Mouse (Mus musculus) intestine, embryonic 16.5 days (tissue): ENCODE results near the gene Pax8. TPM values are rescaled to one million over a fixed set of nuclear protein-coding genes. Genes with fewer than 3 reads are reported as not detected.

ENCODE experiments used
- ATAC-seq: fragments of 200-750 bp; cut with Nextera tagmentation; 2 replicates; pipeline ENCODE4 v1.8.0; 2017; ENCODE audit warnings: moderate TSS enrichment, moderate library complexity
- H3K27ac ChIP-seq: fragments of 300-500 bp; sonication (generic); 2 replicates; pipeline ENCODE4 v1.5.1; 2014; ENCODE audit warnings: mild to moderate bottlenecking, low read length
- H3K27me3 ChIP-seq: fragments of 300-500 bp; sonication (generic); replicated peaks from 2 replicates; pipeline ENCODE4 v1.6.1; 2014; ENCODE audit warnings: low read length, control low read depth, mixed read lengths; ENCODE audit not compliant: control insufficient read depth, insufficient read depth
- H3K36me3 ChIP-seq: fragments of 300-500 bp; sonication (generic); 2 replicates; pipeline ENCODE4 v1.6.1; 2014; ENCODE audit warnings: low read length, control low read depth; ENCODE audit not compliant: control insufficient read depth, insufficient read depth
- H3K4me1 ChIP-seq: fragments of 300-500 bp; sonication (generic); 2 replicates; pipeline ENCODE4 v1.6.1; 2014; ENCODE audit warnings: low read length, control low read depth, mixed read lengths; ENCODE audit not compliant: control insufficient read depth, insufficient read depth
- H3K4me2 ChIP-seq: fragments of 300-500 bp; sonication (generic); 2 replicates; pipeline ENCODE4 v1.6.1; 2014; ENCODE audit warnings: low read depth, low read length, control low read depth
- H3K4me3 ChIP-seq: fragments of 300-500 bp; sonication (generic); 2 replicates; pipeline ENCODE4 v1.5.1; 2014; ENCODE audit warnings: mild to moderate bottlenecking, low read length
- H3K9ac ChIP-seq: fragments of 300-500 bp; sonication (generic); 2 replicates; pipeline ENCODE4 v1.6.1; 2014; ENCODE audit warnings: low read depth, low read length
- H3K9me3 ChIP-seq: fragments of 300-500 bp; sonication (generic); 2 replicates; pipeline ENCODE4 v1.6.1; 2016; ENCODE audit warnings: low read length, control low read depth; ENCODE audit not compliant: control insufficient read depth
- WGBS: fragments of 180-500 bp; shearing (Covaris S2); extraction: QIAGEN DNeasy Blood & Tissue Kit; methylation state at CpG from one replicate; pipeline ENCODE4 v1.1.7; 2014; 5-methylcytosine and 5-hydroxymethylcytosine counted together
- polyA plus RNA-seq: library from polyadenylated mRNA; unstranded; fragments of >200 nt; fragmentation: Nextera tagmentation; extraction: Ambion mirVana; gene quantifications from 2 replicates; pipeline ENCODE4 v1.2.1, GENCODE M21; 2015

Pax8 gene
- 0.92 and 0.99 TPM in 2 replicates for polyA plus RNA-seq

- no peaks in the 10 kb centered on the region for H3K36me3 ChIP-seq
- no peak for ATAC-seq
- no peak within 1 kb of the TSS for H3K4me3 ChIP-seq
- no peaks in the 10 kb centered on the region for H3K9me3 ChIP-seq
- H3K27ac ChIP-seq, result no peak within 1 kb of the TSS
- H3K27me3 ChIP-seq, result peaks cover 42% of the 10 kb centered on the region
- no peak within 1 kb of the TSS for H3K4me2 ChIP-seq
- WGBS, result 50% methylated on average over 9 of the region's 9 CpGs
- H3K4me1 ChIP-seq, result peaks cover 24% of the 10 kb centered on the region
- H3K9ac ChIP-seq, result no peak within 1 kb of the TSS
Observed at GRCm38 (mm10) chr2:24475420-24475819, at the start of gene Pax8. Pax8 (minus strand) TSS chr2:24475599.

- H3K27me3 ChIP-seq, result no peaks in the 10 kb centered on the region
- peak; percentile 86 for ATAC-seq
- no peaks in the 10 kb centered on the region for H3K36me3 ChIP-seq
- H3K4me2 ChIP-seq, result peak overlapping the region; percentile 92
- 1% methylated on average over 33 of the region's 33 CpGs for WGBS
- H3K9me3 ChIP-seq, result no peaks in the 10 kb centered on the region
- H3K4me3 ChIP-seq, result peak overlapping the region; percentile 57
- H3K4me1 ChIP-seq, result peaks cover 19% of the 10 kb centered on the region
- peak overlapping the region; percentile 68 for H3K27ac ChIP-seq
- H3K9ac ChIP-seq, result peak overlapping the region; percentile 66
Observed at GRCm38 (mm10) chr2:24521430-24522226, 46.2 kb upstream of the Pax8 start.

GRCm38 (mm10) chr2:24520576-24521272, 45.3 kb upstream of the Pax8 start:
- 0 out of 2 replicates have a peak, but pooled peaks have one; percentile 31 for ATAC-seq

GRCm38 (mm10) chr2:24516946-24517345, 41.5 kb upstream of the Pax8 start:
- Histone ChIP-seq H3K4me1 (peaks cover 14% of the 10 kb centered on the region), H3K9ac (no peak overlapping the region), H3K4me3 (no peak overlapping the region), H3K27ac (no peak overlapping the region), H3K9me3 (no peaks in the 10 kb centered on the region), H3K36me3 (no peaks in the 10 kb centered on the region), H3K4me2 (no peak overlapping the region), H3K27me3 (no peaks in the 10 kb centered on the region)
- 70% methylated on average over 3 of the region's 3 CpGs for WGBS
- no peak for ATAC-seq

More at GRCm38 (mm10) chr2:24520576-24521272, 45.3 kb upstream of the Pax8 start:
- Histone ChIP-seq H3K9ac (peak overlapping the region; percentile 25; the same call in 1 of the 2 replicates), H3K9me3 (no peaks in the 10 kb centered on the region), H3K36me3 (no peaks in the 10 kb centered on the region), H3K4me3 (peak overlapping the region; percentile 57), H3K4me2 (peak overlapping the region; percentile 92), H3K4me1 (peaks cover 19% of the 10 kb centered on the region), H3K27ac (no peak overlapping the region; the same call in 1 of the 2 replicates), H3K27me3 (no peaks in the 10 kb centered on the region)
- 27% methylated on average over 9 of the region's 9 CpGs for WGBS

- WGBS, result 90% methylated on average over 3 of the region's 3 CpGs
Observed at GRCm38 (mm10) chr2:24507359-24507758, 32.0 kb upstream of the Pax8 start.

DNA sequence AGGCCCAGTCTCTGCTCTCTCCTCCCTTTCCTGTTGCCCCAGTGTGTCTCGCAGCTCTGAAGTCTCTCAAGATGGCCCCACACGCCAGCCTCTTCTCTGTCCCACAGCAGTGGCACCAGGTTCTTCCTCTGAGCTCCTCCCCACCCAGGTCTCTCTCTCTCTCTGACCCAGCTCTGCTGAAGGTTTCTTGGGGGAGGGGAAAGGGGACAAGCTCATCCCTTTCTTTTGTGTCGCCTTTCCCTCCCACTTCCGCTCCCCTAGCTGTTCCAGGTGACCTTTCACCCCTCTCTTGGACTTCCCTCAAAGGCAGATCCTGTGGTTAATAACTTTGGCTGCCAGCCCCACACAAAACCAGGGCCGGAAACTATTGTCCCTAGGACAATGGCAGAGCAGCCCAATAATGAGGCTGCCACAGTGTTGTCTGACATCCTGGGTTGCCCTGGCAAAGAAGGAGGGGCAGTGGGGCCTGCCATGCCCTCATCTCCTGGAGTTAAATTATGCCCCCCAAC, 27.6 kb upstream of the Pax8 start:
- no peak for ATAC-seq
- WGBS, result 58% methylated on average over 5 of the region's 5 CpGs
- no peaks in the 10 kb centered on the region for H3K4me1 ChIP-seq
- H3K27me3 ChIP-seq, result no peaks in the 10 kb centered on the region
- no peaks in the 10 kb centered on the region for H3K36me3 ChIP-seq
- no peak overlapping the region for H3K9ac ChIP-seq
- H3K4me3 ChIP-seq, result no peak overlapping the region
- no peak overlapping the region for H3K4me2 ChIP-seq
- H3K27ac ChIP-seq, result no peak overlapping the region
- H3K9me3 ChIP-seq, result no peaks in the 10 kb centered on the region

More at GRCm38 (mm10) chr2:24507359-24507758, 32.0 kb upstream of the Pax8 start:
- no peak overlapping the region for H3K9ac ChIP-seq
- H3K27ac ChIP-seq, result no peak overlapping the region
- no peak overlapping the region for H3K4me3 ChIP-seq
- ATAC-seq, result no peak
- no peak overlapping the region for H3K4me2 ChIP-seq
- no peaks in the 10 kb centered on the region for H3K36me3 ChIP-seq
- no peaks in the 10 kb centered on the region for H3K9me3 ChIP-seq
- no peaks in the 10 kb centered on the region for H3K27me3 ChIP-seq
- H3K4me1 ChIP-seq, result no peaks in the 10 kb centered on the region

DNA sequence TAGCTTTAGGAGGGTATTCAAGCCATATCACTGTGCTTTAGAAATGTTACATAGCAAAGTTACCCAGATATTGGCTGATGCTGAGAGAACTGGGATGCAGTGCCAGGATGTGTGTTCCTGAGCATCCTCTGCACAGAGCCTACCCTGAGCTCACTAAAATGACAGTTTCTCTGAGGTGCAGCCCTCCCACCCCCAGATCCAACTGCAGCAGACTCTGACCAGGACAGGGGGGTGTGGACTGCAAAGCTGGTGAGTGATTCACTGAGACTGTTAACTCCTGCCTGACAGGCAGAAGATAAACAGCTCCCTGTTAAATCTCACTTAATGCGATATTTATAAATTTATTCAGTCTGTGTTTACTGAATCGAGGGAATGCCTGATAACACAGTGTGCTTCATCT, 25.5 kb upstream of the Pax8 start:
- no peak overlapping the region for H3K27ac ChIP-seq
- H3K27me3 ChIP-seq, result no peaks in the 10 kb centered on the region
- no peak for ATAC-seq
- H3K36me3 ChIP-seq, result no peaks in the 10 kb centered on the region
- H3K4me3 ChIP-seq, result no peak overlapping the region
- H3K9ac ChIP-seq, result no peak overlapping the region
- no peaks in the 10 kb centered on the region for H3K4me1 ChIP-seq
- WGBS, result 34% methylated on average over 2 of the region's 2 CpGs
- H3K9me3 ChIP-seq, result no peaks in the 10 kb centered on the region
- no peak overlapping the region for H3K4me2 ChIP-seq

- Histone ChIP-seq H3K9me3 (no peaks in the 10 kb centered on the region), H3K27ac (no peak overlapping the region), H3K4me2 (no peak overlapping the region), H3K4me1 (no peaks in the 10 kb centered on the region), H3K36me3 (no peaks in the 10 kb centered on the region), H3K4me3 (no peak overlapping the region), H3K27me3 (no peaks in the 10 kb centered on the region), H3K9ac (no peak overlapping the region)
- WGBS, result 41% methylated on average over 6 of the region's 6 CpGs
- peak; percentile 50 for ATAC-seq
Observed at GRCm38 (mm10) chr2:24490564-24490963, 15.2 kb upstream of the Pax8 start.

- no peaks in the 10 kb centered on the region for H3K9me3 ChIP-seq
- no peaks in the 10 kb centered on the region for H3K36me3 ChIP-seq
- no peak overlapping the region for H3K4me2 ChIP-seq
- no peaks in the 10 kb centered on the region for H3K27me3 ChIP-seq
- WGBS, result 52% methylated on average over 3 of the region's 3 CpGs
- ATAC-seq, result no peak
- no peak overlapping the region for H3K9ac ChIP-seq
- no peak overlapping the region for H3K27ac ChIP-seq
- H3K4me3 ChIP-seq, result no peak overlapping the region
- H3K4me1 ChIP-seq, result no peaks in the 10 kb centered on the region
Observed at GRCm38 (mm10) chr2:24488660-24489059, 13.3 kb upstream of the Pax8 start.
